Mouse (Mus musculus): ENCODE results near the gene Ypel5.

Gene Ypel5

GRCm38 (mm10) chr17:72839000-72839399, 2.7 kb downstream of the Ypel5 start:
- no peak for ATAC-seq (ENCODE audit: insufficient number of reproducible peaks, low FRiP score, low TSS enrichment)

DNA sequence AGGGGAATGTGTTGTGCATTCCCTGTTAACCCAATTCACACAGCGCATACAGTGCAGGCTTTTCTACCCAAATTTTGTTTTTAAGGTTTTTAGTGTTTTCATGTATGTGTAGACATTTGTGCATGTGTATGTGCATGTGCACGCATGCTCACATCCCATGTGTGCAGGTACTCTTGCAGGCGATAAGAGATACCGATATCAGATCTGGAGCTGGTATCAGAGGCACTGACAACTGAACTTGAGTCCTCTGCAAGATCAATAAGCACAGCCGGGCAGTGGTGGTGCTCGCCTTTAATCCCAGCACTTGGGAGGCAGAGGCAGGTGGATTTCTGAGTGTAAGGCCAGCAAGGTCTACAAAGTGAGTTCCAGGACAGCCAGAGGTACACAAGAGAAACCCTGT, 8.1 kb downstream of the Ypel5 start:
- ATAC-seq (ENCODE audit: insufficient number of reproducible peaks, low FRiP score, low TSS enrichment), result no peak

DNA sequence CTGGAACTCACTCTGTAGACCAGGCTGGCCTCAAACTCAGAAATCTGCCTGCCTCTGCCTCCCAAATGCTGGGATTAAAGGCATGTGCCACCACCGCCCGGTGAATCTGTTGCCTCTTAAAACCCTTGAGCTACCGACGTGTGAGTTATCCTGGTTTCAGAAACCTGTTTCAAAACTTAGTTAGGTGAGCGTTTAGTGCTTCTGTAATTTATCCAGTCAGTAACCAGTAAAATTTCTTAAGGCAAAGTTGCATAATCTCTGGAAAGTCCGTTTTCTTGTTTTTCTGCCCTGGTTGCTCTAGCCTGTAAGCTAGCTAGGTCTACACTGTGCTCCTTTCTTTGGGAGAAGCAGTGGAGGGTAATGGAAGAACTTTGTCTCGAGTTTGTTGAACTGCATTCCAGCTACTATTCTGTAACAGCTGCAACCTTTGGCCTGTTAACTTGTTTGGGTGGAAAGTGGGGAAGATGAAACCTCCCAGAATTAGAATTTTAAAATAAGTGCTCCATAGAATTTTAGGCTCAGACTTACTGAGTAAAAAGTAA, 8.8 kb downstream of the Ypel5 start:
- ATAC-seq (ENCODE audit: insufficient number of reproducible peaks, low FRiP score, low TSS enrichment), result no peak

GRCm38 (mm10) chr17:72845521-72845920, 9.3 kb downstream of the Ypel5 start:
- ATAC-seq (ENCODE audit: insufficient number of reproducible peaks, low FRiP score, low TSS enrichment), result no peak

GRCm38 (mm10) chr17:72855298-72855697, 19.0 kb downstream of the Ypel5 start:
- ATAC-seq (ENCODE audit: insufficient number of reproducible peaks, low FRiP score, low TSS enrichment), result no peak

DNA sequence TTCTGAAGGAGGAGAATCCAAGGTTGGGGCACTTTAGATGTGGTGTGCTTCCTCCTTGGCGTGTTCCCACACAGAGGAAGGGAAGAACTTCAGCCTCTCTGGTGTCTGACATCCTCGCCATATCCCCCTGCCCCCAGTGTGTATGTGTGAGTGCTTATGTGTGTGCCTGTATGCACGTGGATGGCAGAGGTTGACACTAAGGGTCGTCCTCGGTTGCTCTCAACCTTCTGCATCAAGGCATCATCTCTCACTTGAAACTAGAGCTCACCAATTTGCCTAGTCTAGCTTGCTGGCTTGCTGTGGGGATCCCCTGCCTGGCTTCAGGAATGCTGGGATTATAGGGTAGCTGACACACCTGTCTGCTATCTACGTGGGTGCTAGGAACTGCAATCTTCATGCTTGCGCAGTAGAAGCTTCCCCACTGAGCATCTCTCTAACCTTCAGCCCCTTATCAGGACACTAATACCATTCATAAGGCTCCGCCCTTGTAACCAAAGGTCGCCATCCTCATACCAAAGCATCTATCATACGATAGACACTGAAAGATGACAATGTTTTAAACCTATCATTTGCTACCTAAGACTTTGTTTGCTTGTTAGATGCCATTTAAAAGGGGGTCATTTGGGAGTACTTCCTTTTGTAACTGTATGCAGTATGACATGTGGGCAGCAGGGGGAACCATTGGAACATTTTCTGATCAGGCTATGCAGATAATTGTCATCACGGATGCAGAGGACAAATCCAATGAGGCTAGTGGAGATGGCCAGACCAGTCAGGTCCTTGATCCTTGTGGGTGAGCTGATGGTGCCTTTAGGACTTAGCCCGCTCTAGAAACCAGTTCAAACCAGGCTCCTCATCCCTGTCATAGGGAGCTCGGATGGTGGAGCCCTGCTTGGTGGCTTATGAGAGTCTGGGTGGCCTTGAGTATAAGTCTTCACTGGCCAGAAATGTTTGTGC, 21.7 kb downstream of the Ypel5 start:
- peak; percentile 67 for ATAC-seq (ENCODE audit: insufficient number of reproducible peaks, low FRiP score, low TSS enrichment)

DNA sequence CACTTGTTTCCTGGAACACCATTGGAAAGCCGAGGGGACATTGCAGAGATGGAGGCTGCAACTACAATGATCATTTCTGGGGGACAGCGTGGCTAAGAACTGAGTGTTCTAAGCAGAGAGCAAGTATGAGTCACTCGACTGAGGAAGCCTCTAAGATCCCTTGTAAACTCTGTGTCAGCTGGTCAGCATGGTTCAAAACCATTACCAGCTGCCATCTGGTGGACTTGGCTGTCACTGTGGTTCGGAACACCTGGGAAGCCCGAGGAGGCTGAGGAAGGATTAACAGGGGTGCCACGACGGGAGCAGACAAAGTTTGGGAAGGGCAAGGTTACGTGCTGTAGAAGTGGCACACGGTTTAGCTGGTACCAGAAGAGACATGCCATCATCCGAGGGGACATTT, 27.0 kb downstream of the Ypel5 start:
- no peak for ATAC-seq (ENCODE audit: insufficient number of reproducible peaks, low FRiP score, low TSS enrichment)

DNA sequence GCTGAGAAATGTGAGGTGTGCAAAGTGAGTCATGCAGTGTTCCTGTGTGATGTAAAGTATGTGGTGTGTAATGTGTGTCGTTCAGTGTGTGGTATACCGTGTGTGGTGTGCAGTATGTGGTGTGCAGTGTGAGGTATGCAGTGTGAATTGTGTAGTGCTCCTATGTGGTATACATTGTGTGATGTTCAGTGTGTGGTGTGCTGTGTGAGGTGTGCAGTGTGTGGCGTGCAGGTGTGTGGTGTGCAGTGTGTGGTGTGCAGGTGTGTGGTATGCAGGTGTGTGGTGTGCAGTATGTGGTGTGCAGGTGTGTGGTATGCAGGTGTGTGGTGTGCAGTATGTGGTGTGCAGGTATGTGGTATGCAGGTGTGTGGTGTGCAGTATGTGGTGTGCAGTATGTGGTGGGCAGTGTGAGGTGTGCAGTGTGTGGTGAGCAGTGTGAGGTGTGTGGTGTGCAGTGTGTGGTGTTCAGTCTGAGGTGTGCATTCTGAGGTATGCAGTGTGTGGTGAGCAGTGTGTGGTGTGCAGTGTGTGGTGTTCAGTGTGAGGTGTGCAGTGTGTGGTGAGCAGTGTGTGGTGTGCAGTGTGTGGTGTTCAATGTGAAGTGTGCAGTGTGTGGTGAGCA, 30.5 kb downstream of the Ypel5 start:
- ATAC-seq (ENCODE audit: insufficient number of reproducible peaks, low FRiP score, low TSS enrichment), result 0 out of 2 replicates have a peak, but pooled peaks have one; percentile 10

GRCm38 (mm10) chr17:72868181-72868580, 31.9 kb downstream of the Ypel5 start:
- ATAC-seq (ENCODE audit: insufficient number of reproducible peaks, low FRiP score, low TSS enrichment), result no peak

DNA sequence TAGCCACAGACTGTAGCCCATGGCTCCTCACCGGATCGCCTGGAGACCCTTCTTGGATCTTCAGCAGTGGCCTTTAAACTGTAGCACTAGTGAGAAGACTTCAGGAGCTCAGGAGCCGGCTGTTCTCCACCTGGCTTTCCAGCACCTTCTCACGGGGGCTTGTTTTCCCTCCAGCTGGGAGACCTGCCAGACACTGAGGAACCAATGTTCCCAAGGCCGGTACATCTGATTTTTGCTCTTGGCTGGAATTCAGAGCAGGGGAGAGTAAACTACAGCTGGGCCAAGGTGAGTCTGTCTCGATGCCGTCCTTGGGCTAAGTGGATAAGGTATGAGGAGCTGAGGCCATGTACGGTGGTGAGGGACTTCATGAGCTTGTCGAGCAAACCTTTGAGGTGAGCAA, 42.7 kb downstream of the Ypel5 start:
- no peak for ATAC-seq (ENCODE audit: insufficient number of reproducible peaks, low FRiP score, low TSS enrichment)

DNA sequence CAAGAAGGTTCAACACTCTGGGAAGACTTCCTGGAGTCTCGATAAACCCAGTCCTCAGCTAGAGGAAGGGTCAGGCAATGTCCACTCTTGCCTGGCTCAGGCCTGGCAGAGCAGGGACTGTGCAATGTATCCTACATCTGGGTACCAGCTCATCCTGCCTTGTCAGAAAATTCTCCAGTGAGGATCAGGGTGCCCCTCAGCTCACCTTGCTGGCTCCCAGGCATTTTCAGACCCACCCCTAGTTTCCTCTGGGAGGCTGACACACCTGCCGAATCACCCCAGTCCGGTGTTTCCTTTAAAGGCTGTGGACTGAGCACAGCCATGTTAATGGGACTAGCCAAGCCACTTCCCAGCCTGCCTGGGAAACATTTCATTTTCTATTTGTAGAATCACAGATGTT, 43.9 kb downstream of the Ypel5 start:
- no peak for ATAC-seq (ENCODE audit: insufficient number of reproducible peaks, low FRiP score, low TSS enrichment)

- ATAC-seq (ENCODE audit: insufficient number of reproducible peaks, low FRiP score, low TSS enrichment), result no peak
Measured at GRCm38 (mm10) chr17:72881051-72881450, 44.8 kb downstream of the Ypel5 start.

GRCm38 (mm10) chr17:72881804-72882203, 45.6 kb downstream of the Ypel5 start:
- no peak for ATAC-seq (ENCODE audit: insufficient number of reproducible peaks, low FRiP score, low TSS enrichment)

DNA sequence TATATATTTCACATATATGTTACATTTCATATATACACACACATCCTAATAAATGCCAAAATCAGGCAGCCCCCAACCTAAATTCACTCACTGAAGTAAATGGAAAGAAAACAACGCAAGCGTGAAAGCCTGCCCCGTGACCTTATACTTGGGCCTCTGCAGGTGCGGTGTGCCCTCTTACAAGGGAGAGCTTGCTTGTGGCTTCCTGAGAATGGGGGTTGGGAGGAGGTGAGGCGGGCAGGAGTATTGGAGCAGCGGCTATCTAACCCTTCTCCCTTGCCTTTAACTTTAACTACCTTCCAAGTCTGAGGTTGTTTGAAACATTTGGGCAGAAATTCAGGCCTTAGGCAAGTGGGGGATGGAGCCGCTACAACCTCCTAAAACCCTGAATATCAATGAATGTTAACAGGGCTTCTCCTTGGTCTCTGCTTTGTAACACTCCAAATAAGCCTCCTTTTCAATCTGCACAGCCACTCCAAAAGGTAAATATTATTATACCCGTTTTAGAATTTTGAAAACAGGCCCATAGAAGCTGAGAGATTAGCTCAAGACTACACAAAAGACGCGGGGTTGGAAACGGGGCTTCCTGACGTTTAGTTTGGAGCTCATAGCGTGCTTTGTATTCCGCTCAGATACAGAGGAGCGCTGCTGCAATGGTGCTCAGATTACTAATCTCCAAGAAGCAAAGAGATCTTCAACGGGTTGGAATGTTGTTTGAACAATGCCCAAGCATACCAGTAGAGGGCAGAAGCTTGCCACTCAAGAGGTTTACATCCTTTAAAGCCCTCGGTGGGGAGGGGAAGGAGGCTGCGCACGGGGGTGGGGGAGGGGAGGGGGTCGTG, 53.5 kb downstream of the Ypel5 start:
- peak; percentile 52; the same call in 1 of the 2 replicates for ATAC-seq (ENCODE audit: insufficient number of reproducible peaks, low FRiP score, low TSS enrichment)

GRCm38 (mm10) chr17:72890398-72890898, 54.2 kb downstream of the Ypel5 start:
- ATAC-seq (ENCODE audit: insufficient number of reproducible peaks, low FRiP score, low TSS enrichment), result 0 out of 2 replicates have a peak, but pooled peaks have one; percentile 6

GRCm38 (mm10) chr17:72891556-72891955, 55.3 kb downstream of the Ypel5 start:
- ATAC-seq (ENCODE audit: insufficient number of reproducible peaks, low FRiP score, low TSS enrichment), result no peak

DNA sequence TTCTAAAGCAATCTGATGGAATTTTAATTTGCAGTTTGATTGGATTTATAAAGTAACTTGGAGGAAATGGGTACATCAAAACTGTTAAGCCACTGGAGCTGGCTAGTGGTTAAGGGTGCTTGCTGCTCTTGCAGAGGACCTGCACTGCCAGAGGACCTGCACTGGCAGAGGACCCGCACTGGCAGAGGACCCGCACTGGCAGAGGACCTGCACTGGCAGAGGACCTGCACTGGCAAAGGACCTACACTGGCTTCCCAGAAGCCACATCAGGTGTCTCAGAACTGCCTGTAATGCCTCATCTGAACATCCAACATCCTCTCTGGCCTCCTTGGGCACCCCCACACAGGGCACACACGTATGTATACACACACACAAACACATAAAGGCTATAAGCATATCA, 59.3 kb downstream of the Ypel5 start:
- ATAC-seq (ENCODE audit: insufficient number of reproducible peaks, low FRiP score, low TSS enrichment), result no peak

GRCm38 (mm10) chr17:72897076-72897475, 60.8 kb downstream of the Ypel5 start:
- no peak for ATAC-seq (ENCODE audit: insufficient number of reproducible peaks, low FRiP score, low TSS enrichment)

GRCm38 (mm10) chr17:72897961-72898360, 61.7 kb downstream of the Ypel5 start:
- ATAC-seq (ENCODE audit: insufficient number of reproducible peaks, low FRiP score, low TSS enrichment), result no peak

- no peak for ATAC-seq (ENCODE audit: insufficient number of reproducible peaks, low FRiP score, low TSS enrichment)
Measured at GRCm38 (mm10) chr17:72898775-72899174, 62.5 kb downstream of the Ypel5 start.

Data from cerebellum, adult (tissue).